Mouse (Mus musculus): ENCODE data around the gene Senp3. TPM values are rescaled to one million over a fixed set of nuclear protein-coding genes. Genes with fewer than 3 reads are reported as not detected.
A peak's percentile ranks its signal among the peaks of the same experiment; 100 is the strongest.

Gene Senp3
- total and polyA plus RNA-seq, 3 experiments = 116 to 303 (median 256) TPM

- TF ChIP-seq IRF4 (IDR thresholded peaks at IDR 0.05; ENCODE audit: low read depth, low read length) (peak; percentile 67), ETS1 (conservative IDR thresholded peaks at IDR 0.05; ENCODE audit: low read depth, low read length) (peak; percentile 54; the same call in 1 of the 2 replicates), MEF2A (IDR thresholded peaks at IDR 0.05; ENCODE audit: borderline replicate concordance, low read depth, low read length) (peak; percentile 74; the same call in 1 of the 2 replicates), ELF1 (IDR thresholded peaks at IDR 0.05; ENCODE audit: low read depth, low read length) (peak; percentile 92), RAD21 (IDR thresholded peaks at IDR 0.05; ENCODE audit: low read depth, low read length) (peak; percentile 34), KAT2A (IDR thresholded peaks at IDR 0.05; ENCODE audit: insufficient replicate concordance, low read length) (peak; percentile 91), NELFE (IDR thresholded peaks at IDR 0.05; ENCODE audit: low read depth, low read length) (peak; percentile 98), CHD2 (IDR thresholded peaks at IDR 0.05; ENCODE audit: low read length) (peak; percentile 37; the same call in 1 of the 2 replicates), POLR2AphosphoS2 (IDR thresholded peaks at IDR 0.05; ENCODE audit: low read depth, low read length) (peak; percentile 91), E2F4 (IDR thresholded peaks at IDR 0.05; ENCODE audit: insufficient replicate concordance, low read depth, low read length) (no peak; the same call in none of the 2 replicates), MYC (IDR thresholded peaks at IDR 0.05; ENCODE audit: low read depth, low read length) (peak; percentile 94), CTCF (conservative IDR thresholded peaks at IDR 0.05 in 1 of 2, IDR thresholded peaks at IDR 0.05 in 1 of 2; ENCODE audit: low read depth in 2 of 2, low read length in 2 of 2) (peak in 1 of 2 experiments; percentile 52; a peak in 2 of 4 replicates), NRF1 (IDR thresholded peaks at IDR 0.05; ENCODE audit: low read depth, low read length) (peak; percentile 94), PAX5 (IDR thresholded peaks at IDR 0.05; ENCODE audit: low read length) (no peak), USF1 (IDR thresholded peaks at IDR 0.05; ENCODE audit: low read depth, low read length) (no peak), JUN (IDR thresholded peaks at IDR 0.05; ENCODE audit: insufficient read depth, low read depth, low read length) (no peak), POLR2A (IDR thresholded peaks at IDR 0.05; ENCODE audit: low read depth, low read length) (peak; percentile 98), BHLHE40 (IDR thresholded peaks at IDR 0.05; ENCODE audit: low read depth, low read length) (peak; percentile 33), TBP (conservative IDR thresholded peaks at IDR 0.05; ENCODE audit: low read depth, low read length) (peak; percentile 96), UBTF (IDR thresholded peaks at IDR 0.05; ENCODE audit: low read depth, low read length) (0 out of 2 replicates have a peak, but pooled peaks have one; percentile 42), SIN3A (IDR thresholded peaks at IDR 0.05; ENCODE audit: low read length) (peak; percentile 88), CHD1 (IDR thresholded peaks at IDR 0.05; ENCODE audit: low read depth, low read length) (peak; percentile 95), MAZ (IDR thresholded peaks at IDR 0.05; ENCODE audit: low read depth, low read length) (peak; percentile 97), MAFK (IDR thresholded peaks at IDR 0.05; ENCODE audit: insufficient replicate concordance, low read length) (no peak), SMC3 (IDR thresholded peaks at IDR 0.05; ENCODE audit: low read depth, low read length) (no peak), ZC3H11A (IDR thresholded peaks at IDR 0.05; ENCODE audit: low read depth, low read length) (no peak), MAX (IDR thresholded peaks at IDR 0.05; ENCODE audit: low read length) (peak; percentile 94), EP300 (IDR thresholded peaks at IDR 0.05; ENCODE audit: low read length) (no peak), ZNF384 (IDR thresholded peaks at IDR 0.05; ENCODE audit: low read depth, low read length) (peak; percentile 76), ZKSCAN1 (IDR thresholded peaks at IDR 0.05; ENCODE audit: borderline replicate concordance, low read depth, low read length) (no peak), RCOR1 (conservative IDR thresholded peaks at IDR 0.05; ENCODE audit: low read depth, low read length) (peak; percentile 63; the same call in 1 of the 2 replicates), TCF12 (IDR thresholded peaks at IDR 0.05; ENCODE audit: low read depth, low read length) (peak; percentile 99), USF2 (conservative IDR thresholded peaks at IDR 0.05; ENCODE audit: low read depth, low read length) (no peak), HCFC1 (IDR thresholded peaks at IDR 0.05; ENCODE audit: low read depth, low read length) (peak; percentile 82), GABPA (IDR thresholded peaks at IDR 0.05; ENCODE audit: insufficient replicate concordance, low read depth, low read length) (no peak; the same call in 1 of the 2 replicates), MXI1 (IDR thresholded peaks at IDR 0.05; ENCODE audit: low read depth, low read length) (peak; percentile 89), JUND (conservative IDR thresholded peaks at IDR 0.05; ENCODE audit: low read depth, low read length) (no peak), ZMIZ1 (IDR thresholded peaks at IDR 0.05; ENCODE audit: low read depth, low read length) (peak; percentile 97)
- dilution Hi-C loops (cut with MboI; ENCODE audit: extremely low pct_ligation_motif_present, extremely low pct_unique_long_range_greater_than_20kb, low sequenced_read_pairs) (no loop called here), in situ Hi-C loops (cut with MboI; ENCODE audit: low pct_ligation_motif_present, low pct_unique_long_range_greater_than_20kb, low sequenced_read_pairs) (no loop called here)
- Histone ChIP-seq H3K9me3 (replicated peaks; ENCODE audit: low read length) (no peaks in the 10 kb centered on the region), H3K4me2 (ENCODE audit: insufficient read depth, low read depth, poor library complexity, severe bottlenecking) (peak within 1 kb of the TSS; percentile 65), H3K9ac (ENCODE audit: insufficient read depth, low read depth) (peak within 1 kb of the TSS; percentile 97), H3K79me2 (replicated peaks; ENCODE audit: control insufficient read depth, extremely low read depth, insufficient read depth, poor library complexity, severe bottlenecking) (peaks cover 27% of the 10 kb centered on the region), H3K27me3 (replicated peaks) (no peaks in the 10 kb centered on the region), H3K27ac (ENCODE audit: insufficient read depth, low read depth) (peak within 1 kb of the TSS; percentile 95), H3K4me1 (ENCODE audit: control insufficient read depth in 1 of 2, insufficient read depth in 2 of 2) (peaks cover 18 to 68% of the 10 kb centered on the region in 2 experiments), H3K36me3 (replicated peaks in 1 of 2; ENCODE audit: control insufficient read depth in 1 of 2, insufficient read depth in 1 of 2, low read length in 1 of 2) (peaks cover 32 to 50% of the 10 kb centered on the region in 2 experiments), H3K4me3 (replicated peaks in 1 of 3; ENCODE audit: low read depth in 2 of 3, low read length in 2 of 3, poor library complexity in 1 of 3) (peak within 1 kb of the TSS; percentile 66 to 70 (median 70))
- DNase-seq (ENCODE audit: extremely low read depth) = peak; percentile 99
Observed at GRCm38 (mm10) chr11:69662213-69662966, 19.5 kb downstream of the Senp3 start, which contains the start of gene Mpdu1. Mpdu1 (minus strand) TSS chr11:69662642.

Data from CH12.LX (cell line).